Mouse (Mus musculus) lung, adult 2 months (tissue): ENCODE data around the gene Fstl1.

ENCODE experiments used
- CTCF ChIP-seq: fragments of 200-500 bp; IDR thresholded peaks from 2 replicates; pipeline ENCODE4 v1.5.1; 2011; ENCODE audit warnings: mild to moderate bottlenecking, low read length, control low read depth; ENCODE audit not compliant: insufficient read depth
- POLR2A ChIP-seq: fragments of 200-500 bp; IDR thresholded peaks from 2 replicates; pipeline ENCODE4 v1.6.1; 2011; ENCODE audit warnings: low read depth, mild to moderate bottlenecking, control low read depth, low read length, borderline replicate concordance; ENCODE audit errors: extremely low read depth

GRCm38 (mm10) chr16:37868506-37869469 is 92.1 kb downstream of the Fstl1 start:
- TF ChIP-seq CTCF (no peak), POLR2A (peak; percentile 30; the same call in 1 of the 2 replicates)
